Mouse (Mus musculus) liver, embryonic 14.5 days (tissue): Measurements from ENCODE around the gene Rinl.

Experiments
- CTCF ChIP-seq: IDR thresholded peaks from 2 replicates; pipeline ENCODE4 v1.5.1; 2016; ENCODE audit warnings: antibody characterized with exemption, low read depth, control low read depth
- EP300 ChIP-seq: IDR thresholded peaks from 2 replicates; pipeline ENCODE4 v1.6.1; 2016; ENCODE audit warnings: antibody characterized with exemption, low read depth

DNA sequence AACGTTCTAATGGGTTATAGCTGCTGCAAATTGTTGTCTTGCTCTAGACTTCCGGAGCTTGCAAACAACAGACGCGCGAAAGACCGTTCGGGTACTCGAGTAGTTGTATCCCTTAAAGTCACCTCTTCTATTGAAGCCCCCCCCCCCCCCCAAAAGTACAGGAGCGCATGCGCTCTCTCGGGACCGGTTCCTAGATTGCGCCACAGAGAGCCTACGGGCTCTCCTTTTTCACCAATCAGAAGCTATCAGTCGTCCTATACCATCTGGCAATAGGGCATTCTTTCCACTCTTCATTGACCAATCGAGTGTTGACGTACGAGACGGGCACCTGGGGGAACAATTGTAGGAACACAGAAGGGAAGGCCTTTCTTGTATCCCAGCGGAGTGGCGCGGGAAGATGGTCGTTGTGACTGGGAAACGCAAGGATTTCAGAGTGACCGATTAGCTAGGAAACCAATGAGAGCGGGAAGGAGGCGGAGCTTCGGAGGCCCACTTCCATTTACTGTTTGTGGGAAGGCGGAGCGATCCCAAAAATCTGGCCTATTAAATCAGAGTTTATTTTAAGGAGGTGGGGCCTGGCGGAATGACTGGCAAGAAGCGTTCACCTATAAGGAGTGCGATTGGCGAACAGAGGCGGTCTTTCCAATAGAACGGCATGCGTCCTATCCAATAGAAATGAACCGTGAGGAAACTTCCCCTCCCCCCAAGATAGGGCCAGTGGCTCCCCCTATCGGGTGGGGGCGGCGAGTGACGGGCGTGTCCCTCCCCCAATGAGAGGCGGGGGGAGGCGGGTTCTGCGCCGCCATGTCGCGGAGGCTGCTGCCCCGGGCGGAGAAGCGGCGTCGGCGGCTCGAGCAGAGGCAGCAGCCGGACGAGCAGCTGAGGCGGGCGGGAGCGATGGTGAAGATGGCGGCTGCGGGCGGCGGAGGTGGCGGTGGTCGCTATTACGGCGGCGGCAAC is 21.6 kb downstream of the Rinl start:
- TF ChIP-seq CTCF = peak; percentile 58
- TF ChIP-seq EP300 = peak; percentile 53
